Mouse (Mus musculus) gastrocnemius, postnatal 10 days (tissue): ENCODE measurements around the gene Aebp2. TPM values are rescaled to one million over a fixed set of nuclear protein-coding genes. Genes with fewer than 3 reads are reported as not detected.
"Not testable (repeated sequence)": the region's sequence is repeated elsewhere in the genome, so short reads cannot be mapped to it uniquely, and the experiment has no call there.

Experiments used
- DNase-seq: peaks from one replicate; pipeline ENCODE4 v3.0.0; 2021; ENCODE audit warnings: mixed read lengths
- long read RNA-seq, 2 experiments: library from polyadenylated mRNA; stranded (forward); transcript quantifications; one replicate each; pipeline ENCODE4 v2.0.0; 2021
- total RNA-seq, 2 experiments: library from RNA; stranded (reverse); gene quantifications; 2 replicates each; pipeline ENCODE4 v1.2.3; 2021

The Aebp2 gene
- total RNA-seq, result 10 to 100 TPM; 38.6 to 45.2 TPM
- long read RNA-seq, experiment 1, transcript Aebp2-202 (8 exons, 3,727 nt), result major isoform, 35 of 74 reads
- long read RNA-seq, experiment 1, partial matches to known transcripts, result 0 of 74 reads
- long read RNA-seq, experiment 1, other reads (novel, unspliced or antisense), result 39 of 74 reads
- long read RNA-seq, experiment 2, transcript Aebp2-202 (8 exons, 3,727 nt), result major isoform, 12 of 41 reads
- long read RNA-seq, experiment 2, partial matches to known transcripts, result 3 of 41 reads
- long read RNA-seq, experiment 2, other reads (novel, unspliced or antisense), result 26 of 41 reads

GRCm38 (mm10) chr6:140622391-140623225 lies at the start of gene Aebp2:
TSS of gene Aebp2 (plus strand) at chr6:140622663.
- peak; percentile 16 for DNase-seq

- no peak for DNase-seq
Measured at GRCm38 (mm10) chr6:140574943-140575342, 47.5 kb upstream of the Aebp2 start.

DNA sequence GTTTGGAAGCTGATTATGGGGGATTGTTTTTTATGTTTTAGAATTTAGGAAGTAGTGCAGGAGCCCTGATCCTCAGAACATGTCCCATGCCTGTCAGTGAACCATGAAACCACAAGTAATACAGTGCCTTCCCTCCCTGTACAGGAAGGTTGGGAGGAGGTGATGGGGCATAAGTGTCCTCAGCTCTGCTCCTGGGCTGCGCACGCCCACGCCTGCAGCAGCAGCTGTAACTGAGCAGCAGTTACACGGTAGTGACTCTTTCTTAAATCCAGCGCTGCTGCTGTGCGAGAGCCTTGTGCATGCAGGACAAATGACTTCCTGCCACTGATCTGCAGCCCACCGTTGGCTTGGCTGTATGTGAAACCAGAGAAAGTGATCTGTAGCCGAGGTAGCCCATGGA lies 46.3 kb upstream of the Aebp2 start:
- DNase-seq, result no peak

DNA sequence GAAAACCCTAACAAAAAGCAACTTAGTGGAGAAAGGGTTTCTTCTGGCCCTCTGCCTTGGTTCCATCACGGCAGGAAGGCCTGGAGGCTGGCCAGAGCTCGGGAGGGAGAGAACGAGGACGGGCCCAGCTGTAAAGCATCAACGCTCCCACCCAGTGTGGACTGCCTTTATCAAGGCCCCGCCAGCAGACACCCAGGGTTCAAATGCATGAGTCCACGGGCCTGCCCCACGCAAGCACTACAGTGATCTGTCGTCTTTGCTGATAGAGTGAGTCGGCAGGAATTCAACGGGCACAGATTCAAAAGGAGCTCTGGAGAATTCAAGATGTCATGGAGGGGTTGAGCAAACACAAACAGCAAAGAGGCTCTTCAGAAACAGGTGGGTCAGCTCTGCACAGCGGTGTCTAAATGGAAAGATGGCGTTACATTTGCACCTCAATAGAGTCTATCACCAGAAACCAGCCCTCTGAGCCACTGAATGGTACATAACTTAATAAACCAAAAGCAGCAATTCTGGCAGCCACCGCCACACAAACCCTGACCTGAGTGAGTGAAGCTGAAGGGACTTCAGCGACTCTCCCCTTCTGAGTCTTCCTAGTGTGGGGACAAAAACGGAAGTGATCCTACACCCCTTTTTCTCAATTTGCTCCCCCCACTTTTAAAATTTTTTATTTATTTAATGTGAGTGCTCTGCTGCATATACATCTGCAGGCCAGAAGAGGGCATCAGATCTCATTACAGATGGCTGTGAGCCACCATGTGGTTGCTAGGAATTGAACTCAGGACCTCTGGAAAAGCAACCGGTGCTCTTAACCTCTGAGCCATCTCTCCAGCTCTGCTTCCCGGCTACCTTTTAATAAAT lies 45.3 kb upstream of the Aebp2 start:
- DNase-seq, result peak; percentile 34

DNA sequence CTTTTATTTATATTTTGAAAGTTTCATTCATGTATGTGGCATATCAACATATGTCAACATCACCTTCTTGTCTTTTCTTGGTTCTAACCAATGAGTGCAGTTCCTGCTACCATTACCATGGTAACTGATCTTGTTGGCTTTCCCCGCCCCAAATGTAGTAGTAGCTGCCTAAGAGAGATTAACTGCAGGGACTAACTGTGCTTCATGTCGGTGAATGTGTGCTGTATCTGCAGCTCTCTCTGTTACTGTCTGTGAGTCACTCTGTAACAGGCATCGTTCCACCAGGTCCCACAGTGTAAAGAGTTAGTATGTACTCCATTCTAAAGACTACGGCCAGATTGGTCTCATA lies 44.7 kb upstream of the Aebp2 start:
- no peak for DNase-seq

DNA sequence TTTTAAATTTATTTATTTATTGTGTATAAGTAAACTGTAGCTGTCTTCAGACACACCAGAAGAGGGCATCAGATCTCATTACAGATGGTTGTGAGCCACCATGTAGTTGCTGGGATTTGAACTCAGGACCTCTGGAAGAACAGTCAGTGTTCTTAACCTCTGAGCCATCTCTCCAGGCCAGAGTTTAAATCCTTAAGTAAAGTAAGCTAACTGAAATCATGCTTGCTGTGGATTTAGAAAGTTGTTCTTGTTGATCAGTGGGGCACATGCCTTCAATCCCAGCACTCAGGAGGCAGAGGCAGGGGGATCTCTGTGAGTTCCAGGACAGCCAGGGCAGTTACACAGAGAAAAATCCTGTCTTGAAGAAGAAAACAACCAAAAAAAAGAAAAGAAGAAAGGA lies 43.5 kb upstream of the Aebp2 start:
- DNase-seq, result not testable (repeated sequence)

GRCm38 (mm10) chr6:140580170-140580569 lies 42.3 kb upstream of the Aebp2 start:
- DNase-seq, result no peak

DNA sequence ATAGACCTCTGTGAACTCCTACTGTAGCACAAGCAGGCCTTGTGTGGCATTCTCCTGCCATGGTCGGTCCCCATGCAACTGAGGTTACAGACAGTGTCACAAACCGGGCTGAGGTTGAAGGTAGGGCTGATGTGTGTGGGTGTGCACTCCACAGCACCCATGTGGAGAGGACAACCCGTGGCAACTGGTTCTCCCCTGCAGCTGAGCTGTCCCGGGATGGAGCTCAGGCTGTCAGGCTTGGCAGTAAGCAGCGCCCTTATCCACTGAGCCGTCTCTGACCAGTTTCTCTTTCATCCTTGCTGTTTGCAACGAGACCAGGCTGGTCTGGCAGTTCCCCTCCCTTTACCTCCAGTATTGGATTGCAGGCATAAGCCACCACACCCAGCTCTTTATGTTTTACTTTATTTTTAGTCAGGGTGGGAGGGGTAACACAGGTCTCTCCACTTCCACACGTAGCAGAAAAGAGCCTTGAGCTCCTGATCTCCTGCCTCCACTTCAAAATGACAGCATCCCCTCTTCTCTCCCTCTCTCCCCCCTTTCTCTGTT lies 35.7 kb upstream of the Aebp2 start:
- no peak for DNase-seq

GRCm38 (mm10) chr6:140591331-140591730 lies 31.1 kb upstream of the Aebp2 start:
- DNase-seq, result no peak

- no peak for DNase-seq
Measured at GRCm38 (mm10) chr6:140592713-140593112, 29.8 kb upstream of the Aebp2 start.

DNA sequence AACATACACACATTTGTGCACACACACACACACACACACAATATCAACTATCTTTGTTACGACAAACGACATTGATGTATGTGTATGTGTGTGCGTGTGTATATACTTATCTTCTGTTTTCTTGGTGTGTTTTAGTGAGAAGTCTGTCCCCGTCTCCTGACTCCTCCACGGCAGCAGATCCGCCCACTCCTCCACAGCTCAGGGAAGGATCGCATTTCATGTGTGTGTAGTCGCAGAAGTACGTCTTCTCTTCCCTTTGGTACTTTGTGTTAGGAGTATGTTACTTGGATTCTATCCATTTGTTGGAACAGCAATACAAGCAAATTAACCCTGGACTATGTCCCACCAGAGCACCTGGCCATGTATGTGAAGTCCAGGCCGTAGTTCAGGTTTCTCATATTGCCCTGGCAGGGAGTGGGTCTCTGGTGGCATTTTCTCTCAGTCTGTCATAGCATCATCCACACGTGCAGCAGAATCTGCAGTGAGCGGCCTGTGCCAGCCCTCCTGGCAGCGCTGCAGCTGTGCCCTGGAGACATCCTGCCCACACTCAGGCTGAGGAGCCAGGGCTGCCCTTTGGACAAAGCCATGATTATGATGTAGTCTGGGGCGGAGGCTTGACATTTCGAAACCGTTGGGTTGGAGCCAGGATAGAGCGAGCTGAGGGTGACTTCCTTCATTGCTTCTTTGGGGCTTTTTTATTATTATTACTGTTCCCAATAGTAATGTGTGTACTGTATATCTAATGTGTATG lies 28.9 kb upstream of the Aebp2 start:
- peak; percentile 56 for DNase-seq

- not testable (repeated sequence) for DNase-seq
Measured at GRCm38 (mm10) chr6:140595551-140595950, 26.9 kb upstream of the Aebp2 start.

GRCm38 (mm10) chr6:140597381-140598329 lies 24.8 kb upstream of the Aebp2 start:
- no peak for DNase-seq

GRCm38 (mm10) chr6:140598516-140598915 lies 23.9 kb upstream of the Aebp2 start:
- no peak for DNase-seq

- DNase-seq, result no peak
Measured at GRCm38 (mm10) chr6:140599337-140599736, 23.1 kb upstream of the Aebp2 start.

GRCm38 (mm10) chr6:140600671-140601070 lies 21.8 kb upstream of the Aebp2 start:
- not testable (repeated sequence) for DNase-seq

DNA sequence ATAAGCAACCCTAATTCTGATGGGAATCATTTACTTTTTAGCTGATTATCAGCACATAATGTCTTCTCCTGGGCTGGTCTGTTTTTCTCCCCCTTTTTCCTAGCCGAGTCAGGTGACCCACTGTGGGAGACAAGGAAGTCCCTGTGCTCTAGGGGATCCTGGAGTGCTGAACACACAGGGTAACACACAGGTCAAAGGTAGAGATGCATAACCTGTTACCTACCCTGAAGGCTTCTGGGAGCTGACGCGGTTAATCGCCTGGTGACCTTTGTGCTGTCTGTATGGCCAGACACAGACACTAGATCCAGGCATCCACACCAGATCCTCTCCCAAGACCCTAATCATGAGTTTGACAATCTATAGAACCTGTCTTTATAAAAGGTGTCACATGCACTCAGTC lies 21.3 kb upstream of the Aebp2 start:
- DNase-seq, result no peak

DNA sequence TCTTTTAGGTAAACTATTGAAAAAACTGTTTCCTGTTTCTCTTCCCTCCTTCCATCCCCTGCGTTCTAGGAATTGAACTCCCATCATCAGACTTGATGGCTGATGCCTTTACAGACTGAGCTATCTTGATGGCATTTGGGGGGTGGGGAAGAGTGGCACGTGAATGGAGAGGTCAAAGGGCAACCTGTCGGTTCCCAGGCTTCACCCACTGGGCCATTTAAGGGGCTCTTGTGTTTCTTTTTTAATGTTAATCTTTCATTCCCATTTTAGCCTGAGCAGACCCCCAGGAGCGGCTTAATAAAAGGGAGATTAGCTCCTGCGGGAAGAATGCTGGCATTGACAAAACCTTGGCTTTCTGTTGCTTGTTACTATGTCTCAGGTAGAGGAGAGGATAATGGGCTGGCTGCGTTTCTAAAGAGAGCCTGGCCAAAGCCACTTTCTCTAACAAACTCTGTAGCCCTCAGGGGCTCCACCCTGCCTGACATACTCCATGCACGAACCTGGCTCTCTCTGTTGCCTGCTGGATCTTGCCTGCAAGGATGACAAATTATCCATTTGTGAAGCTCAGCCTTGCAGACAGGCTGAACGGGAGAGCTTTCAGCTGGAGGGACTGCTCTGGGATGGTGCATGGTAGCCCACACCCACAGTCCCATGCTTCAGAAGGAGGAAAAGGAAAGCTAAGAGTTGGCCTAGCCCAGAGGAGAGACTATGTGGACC lies 19.1 kb upstream of the Aebp2 start:
- DNase-seq, result no peak

GRCm38 (mm10) chr6:140605173-140605572 lies 17.3 kb upstream of the Aebp2 start:
- DNase-seq, result not testable (repeated sequence)

DNA sequence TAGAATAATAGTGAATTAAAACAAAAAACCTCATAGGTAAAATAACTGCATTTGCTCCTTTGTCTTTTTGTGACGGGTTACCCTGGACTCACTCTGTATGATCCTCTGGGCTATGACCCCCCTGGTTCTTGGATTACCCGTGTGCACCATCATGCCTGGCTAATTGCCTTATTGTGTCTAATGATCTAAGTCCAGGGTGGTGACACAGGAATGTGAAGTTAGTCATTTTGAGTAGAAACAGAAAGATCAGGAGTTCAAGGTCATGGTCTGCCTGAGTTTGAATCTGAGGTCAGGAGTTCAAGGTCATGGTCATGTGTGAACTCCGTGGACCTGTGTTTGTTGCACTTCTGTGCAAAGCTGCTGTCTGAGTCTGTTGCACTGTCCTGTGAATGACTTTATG lies 16.7 kb upstream of the Aebp2 start:
- DNase-seq, result no peak
